Mouse (Mus musculus) T-cell, adult 2 months (primary cell): Measurements from ENCODE around the gene Pef1.

Experiments used
- DNase-seq: peaks from one replicate; pipeline ENCODE4 v3.0.0; 2022; ENCODE audit warnings: low spot score

The Pef1 gene

DNA sequence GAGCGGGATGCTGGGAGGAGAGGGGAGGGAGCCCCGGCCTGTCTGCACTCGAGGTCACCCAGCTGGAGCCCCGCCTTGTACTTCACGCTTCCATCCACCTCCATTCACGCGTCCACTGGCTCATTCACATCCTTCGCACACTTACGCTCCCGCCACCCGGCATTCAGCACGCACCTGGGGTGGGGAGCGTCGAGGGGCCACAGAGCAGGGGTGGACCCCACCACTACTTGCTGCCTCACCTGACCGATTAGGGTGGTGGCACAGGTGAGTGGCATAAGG lies 36.8 kb downstream of the Pef1 start, which contains the start of gene Hcrtr1:
TSS of gene Hcrtr1 (minus strand) at position 146 of the 279 bp plus-strand sequence.
- DNase-seq, result no peak

DNA sequence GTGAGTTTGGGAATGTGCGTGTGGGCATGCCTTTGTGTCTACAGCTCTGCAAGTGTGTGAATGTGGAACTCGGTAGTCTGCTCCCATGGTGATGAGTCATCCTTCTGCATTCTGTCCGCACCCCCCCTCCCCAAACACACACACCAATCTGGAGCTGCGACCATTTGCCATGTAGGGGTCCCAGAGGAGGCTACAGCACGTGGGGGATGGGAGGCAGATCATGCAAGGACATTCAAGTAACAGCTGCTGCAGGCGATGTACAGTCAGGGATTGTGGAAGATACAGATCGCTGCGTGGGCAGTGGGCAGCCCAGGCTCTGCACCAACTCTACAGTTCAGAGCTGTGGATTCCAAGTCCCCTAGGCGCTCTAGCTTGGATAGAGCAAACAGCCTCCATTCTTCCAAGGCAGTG lies 38.6 kb downstream of the Pef1 start:
- no peak for DNase-seq

DNA sequence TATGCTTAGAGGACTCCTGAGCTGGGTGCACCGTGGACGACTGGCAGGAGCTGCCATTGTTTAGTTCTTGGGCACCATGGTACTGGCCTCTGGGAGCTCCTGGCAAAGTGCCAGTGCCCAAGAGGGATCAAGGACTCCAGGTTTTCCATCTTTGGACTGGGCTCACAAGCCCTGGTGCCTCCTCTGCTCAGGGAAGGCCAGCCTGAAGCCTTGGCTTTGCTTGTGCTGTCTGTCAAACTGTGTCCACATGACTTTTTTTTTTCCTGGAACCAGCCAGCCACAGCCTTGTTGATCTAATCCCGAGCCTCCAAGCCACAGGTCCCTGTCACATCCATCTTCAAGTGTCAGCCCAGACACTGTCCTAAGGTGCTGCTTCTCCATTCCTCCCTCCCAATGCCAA lies 39.4 kb downstream of the Pef1 start:
- no peak for DNase-seq

DNA sequence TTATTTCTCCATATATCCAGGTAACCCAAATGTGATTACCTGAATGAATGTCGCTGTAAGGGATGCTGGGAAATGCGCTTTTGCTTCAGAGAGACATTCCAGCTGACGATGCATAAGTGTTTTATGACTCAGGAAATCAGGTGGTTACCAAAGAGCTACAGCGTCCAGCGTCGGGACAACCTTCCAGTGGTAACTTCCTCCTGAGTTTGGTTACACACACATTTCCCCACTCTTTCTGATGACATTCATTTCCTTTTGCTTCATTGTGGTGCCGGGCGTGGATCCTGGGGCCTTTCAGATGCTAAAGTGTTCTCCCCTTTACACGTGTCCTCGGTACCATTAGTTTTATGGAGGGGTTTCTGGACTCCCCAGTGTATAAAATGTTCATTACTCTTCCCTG lies 46.0 kb downstream of the Pef1 start:
- no peak for DNase-seq

DNA sequence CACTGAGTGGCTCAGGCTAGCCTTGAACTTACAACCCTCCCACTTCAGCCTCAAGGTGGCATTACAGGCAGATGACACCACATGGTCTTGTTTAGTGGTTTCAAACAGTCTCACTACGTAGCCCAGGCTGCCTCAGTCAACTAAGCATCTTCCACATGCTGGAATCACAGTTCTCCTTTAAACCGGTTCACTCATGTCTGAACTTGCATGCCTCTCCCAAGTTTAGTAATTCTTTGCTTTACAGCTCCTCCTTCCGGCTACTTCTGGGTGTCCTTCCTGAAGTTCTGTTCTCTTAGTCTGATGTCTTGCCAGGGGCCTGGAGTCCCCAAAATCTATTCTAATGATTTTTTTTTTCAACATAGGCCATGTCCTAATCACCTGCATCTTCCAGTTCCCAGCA lies 51.9 kb downstream of the Pef1 start:
- no peak for DNase-seq

DNA sequence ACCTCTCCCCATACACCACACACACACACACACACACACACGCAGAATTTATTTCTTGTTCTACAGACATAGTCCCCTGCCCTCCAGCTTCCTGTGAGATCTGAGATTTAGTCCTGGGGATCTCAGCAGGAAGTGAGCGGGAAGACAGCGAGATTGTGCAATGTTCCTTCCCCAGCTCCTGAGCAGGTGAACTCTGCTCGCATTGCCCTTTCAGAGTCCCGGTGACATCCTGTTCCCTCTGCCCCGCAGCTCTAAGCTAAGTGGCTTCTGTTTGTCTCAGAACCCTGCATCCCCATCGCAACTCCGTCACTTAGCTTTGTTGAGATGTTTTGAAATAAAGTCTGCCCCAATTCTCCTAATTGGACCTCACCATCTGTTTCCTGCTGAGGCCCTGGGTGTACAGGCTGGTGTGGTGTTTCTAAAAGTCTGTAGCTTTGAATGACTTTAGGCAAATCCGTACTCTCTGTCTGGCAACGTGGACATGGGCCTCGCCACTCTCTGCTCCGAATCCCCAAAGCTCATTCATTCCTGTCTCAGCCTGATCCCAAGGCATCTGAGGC lies 54.5 kb downstream of the Pef1 start:
- no peak for DNase-seq

DNA sequence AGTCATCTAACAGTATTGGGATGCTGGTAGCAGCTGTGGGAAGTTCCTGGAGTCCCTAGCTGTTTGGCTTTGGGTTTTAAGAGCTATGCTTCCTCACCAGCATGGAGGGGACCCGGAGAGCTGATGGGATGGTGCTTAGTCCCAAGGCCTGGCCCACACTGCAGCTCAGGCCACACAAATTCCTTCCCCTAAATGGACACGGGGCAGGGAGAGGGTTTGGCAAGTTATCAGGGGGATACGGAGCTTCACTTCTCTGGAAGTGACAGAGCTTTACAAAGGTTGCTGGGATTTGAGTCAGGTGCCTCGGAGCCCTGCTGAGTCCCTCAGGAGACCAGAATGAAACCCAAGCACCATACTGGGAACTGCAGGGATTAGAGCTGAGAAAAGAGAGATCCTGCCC lies 59.0 kb downstream of the Pef1 start:
- no peak for DNase-seq

DNA sequence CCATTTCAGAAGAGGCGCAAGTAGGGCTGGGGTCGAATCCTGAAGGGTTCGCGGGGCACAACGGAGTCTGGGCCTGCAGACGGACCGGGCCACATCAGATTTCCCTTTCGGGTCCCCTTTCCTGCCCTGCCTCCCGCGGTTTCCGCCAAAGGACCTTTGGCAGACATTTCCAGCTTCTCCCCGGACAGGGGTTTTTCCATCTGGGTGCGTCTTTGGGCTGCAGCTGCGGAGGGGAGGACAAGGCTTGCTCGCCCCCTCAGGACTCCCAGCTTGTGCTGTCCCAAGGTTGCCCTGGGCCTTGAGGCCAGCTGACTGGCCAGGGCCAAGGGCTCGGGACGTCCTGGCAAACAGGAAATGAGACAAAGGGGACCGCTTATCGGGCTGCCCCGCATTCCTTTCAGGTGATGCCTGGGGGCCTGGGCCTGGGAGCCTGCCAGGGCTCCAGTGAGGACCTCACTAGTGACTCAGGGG lies 61.1 kb downstream of the Pef1 start:
- no peak for DNase-seq

DNA sequence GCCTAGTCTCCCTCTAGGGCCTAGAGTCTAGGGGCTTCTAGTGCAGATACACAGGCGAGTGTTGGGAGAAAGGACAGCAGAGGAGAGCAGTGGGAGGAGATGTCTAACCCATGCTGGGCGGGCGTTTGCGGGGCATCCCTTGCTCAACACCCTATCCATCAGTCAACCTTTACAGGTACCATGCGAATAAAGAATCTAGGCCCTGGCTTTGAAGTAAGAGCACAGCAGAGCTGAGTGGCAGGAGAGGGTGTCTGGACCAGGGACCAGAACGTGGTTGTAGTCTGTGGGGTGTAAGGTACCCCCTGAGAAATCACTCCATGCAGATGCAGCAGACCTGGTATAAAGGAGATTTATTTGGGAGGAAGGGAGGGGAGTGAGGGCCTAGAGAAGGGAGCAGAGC lies 61.8 kb downstream of the Pef1 start:
- no peak for DNase-seq

DNA sequence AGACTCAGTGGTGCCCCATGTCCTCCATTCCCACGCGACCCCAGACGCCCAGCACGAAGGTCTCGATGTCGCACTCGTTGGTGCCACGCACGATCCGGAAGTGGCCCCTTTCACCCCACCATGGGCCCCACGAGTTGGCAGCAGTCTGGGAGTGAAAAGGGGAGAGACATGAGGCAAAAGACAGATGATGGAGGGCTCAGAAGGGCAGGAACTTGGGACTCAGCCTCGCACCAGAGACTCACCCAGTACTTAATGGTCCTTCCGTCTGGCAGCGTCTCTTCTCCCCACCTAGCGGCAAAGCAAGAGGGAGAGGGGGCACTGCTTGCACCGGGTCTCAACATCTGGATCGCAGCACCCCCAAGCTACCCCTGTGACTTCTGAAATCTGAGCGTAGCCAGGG lies 63.7 kb downstream of the Pef1 start:
- no peak for DNase-seq

DNA sequence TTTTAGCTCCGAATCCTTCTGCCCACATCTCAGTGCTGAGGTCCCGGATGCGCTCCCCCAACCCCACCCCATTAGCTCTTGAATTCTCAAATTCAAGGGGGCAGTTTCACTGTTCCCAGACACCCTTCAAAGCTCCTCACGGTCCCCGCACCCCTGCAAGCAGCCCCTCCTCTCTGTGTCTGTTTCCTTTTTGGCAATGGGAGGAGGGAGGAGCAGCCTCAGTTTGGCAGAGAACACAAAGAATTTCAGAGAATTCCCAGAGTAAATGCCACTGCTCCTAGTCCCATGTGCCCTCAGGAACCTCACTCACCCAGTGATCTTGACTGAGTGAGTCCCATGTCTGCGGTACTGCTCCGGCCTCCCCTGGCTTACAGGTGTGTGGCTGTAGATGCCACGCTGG lies 64.2 kb downstream of the Pef1 start:
- DNase-seq, result no peak

DNA sequence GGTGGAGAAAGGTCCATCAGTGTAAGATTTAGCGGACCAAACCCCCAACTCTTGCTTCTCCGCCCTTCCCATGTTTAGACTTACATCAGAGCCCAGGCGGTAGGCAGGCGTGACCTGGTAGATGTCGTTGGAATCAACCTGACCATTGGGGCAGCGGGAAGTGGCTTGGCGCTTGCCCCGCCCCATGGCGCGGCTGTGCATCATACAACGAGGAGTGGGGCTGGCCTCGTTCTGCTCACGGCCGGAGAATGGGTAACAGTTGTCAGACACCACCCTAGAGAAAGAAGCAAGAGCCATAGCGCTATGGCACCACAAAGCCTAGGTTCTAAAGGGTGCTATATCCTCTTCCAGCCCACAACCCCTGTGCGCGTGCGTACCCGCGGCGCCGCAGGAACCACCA lies 65.0 kb downstream of the Pef1 start:
- no peak for DNase-seq

DNA sequence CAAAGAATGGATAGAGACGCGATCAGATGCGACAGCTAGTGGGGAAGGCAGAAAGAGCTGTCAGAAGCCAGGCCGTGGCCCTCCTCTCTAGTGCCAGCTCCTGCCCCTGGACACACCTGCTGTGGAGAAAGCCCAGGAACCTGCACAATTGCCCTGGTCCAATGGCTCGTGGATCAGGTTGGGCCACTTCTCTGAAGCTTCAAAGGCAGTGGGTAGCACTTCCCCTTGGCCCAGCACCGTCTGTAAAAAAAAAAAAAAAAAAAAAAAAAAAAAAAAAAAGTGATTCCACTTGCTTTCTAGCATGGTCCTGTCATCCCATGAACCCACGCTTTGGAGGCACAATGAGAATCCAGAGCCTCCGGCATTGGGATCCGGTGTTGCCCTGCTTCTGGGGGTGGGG lies 65.5 kb downstream of the Pef1 start:
- no peak for DNase-seq

DNA sequence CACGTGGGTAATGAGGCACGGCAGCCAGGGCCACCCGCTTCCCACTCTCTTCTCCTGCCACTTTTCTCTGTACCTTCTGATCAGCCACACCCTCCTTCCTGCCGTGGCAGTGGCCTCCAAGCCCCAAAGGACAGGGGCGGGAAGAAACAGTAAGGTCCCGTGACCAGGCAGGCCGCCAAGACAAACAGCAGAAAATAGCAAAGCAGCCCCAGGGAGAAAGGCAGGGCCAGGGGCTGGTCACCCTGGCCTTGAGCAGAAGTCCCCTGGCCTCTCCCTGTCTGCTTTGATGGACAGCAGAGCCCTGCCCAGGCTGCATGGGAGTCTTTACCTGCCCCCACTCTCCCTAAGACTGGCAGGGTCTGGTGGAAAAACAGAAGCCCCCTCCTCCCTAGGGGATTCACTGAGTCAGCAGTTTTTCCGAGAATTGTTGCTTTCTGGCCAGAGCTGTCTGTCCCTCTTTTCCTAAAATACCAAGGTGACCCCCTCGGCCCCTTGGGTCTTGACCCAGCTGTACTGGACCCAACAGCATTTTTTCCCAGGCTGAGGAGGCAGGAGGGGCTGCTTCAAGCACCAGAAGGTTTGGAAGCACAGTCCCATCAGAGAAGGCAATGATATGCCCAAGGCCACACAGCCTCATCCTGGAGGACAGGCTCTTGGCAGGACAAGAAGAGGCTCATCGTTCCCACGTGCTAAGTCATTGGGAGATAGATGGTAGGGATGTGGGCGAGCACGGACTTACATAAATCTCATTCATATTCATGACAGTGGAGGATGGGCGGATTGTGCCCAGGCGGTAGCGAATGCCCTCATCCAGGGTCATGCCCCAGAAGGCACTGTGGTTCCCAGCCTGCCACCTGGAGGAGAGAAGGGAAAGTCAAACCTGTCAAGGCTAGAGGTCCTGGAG lies 66.2 kb downstream of the Pef1 start:
- no peak for DNase-seq

DNA sequence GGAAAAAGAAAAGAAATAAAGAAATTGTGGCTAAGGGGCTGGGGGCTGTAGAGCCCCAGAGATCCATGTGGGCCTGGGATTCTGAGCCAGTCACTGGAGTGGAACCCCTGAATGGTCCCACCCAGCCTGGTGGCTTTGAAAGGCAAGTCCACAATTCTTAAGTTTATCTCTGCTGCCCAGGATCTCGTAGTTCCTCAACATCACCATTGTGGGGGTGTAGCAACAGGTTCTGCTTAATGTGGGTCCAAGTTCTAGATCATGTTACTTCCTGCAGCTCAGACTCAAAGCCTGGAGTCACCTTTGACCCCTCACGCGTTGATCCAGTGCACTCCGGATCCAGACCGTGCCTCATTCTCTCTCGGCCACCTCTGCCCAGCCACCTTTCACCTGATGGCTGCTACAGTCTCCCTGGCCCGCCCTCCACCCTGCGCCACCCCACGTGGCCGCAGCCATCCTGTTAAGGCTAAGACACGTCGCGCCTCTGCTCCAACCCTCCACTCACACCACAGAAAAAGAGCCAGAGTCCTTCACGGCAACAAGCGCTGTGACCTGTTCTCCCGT lies 67.1 kb downstream of the Pef1 start:
- DNase-seq, result no peak

DNA sequence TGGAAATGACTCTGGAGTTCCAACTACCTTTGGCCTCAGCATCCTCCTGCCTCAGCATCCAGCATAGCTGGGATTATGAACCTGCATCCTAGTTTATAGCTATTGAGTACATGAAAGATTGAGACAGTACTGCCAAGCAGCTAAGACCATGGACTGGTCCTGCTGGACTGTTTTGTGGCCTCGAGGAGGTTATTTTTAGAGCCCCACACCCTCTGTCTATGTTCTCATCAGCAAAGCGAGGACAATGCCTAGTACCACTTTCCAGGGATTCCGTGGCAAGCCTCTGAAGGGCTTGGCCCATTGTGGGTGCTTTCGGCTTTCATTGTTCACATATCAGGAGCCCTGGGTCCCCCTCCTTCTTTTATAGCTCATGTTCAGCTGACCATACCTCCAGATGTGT lies 68.0 kb downstream of the Pef1 start:
- DNase-seq, result no peak

DNA sequence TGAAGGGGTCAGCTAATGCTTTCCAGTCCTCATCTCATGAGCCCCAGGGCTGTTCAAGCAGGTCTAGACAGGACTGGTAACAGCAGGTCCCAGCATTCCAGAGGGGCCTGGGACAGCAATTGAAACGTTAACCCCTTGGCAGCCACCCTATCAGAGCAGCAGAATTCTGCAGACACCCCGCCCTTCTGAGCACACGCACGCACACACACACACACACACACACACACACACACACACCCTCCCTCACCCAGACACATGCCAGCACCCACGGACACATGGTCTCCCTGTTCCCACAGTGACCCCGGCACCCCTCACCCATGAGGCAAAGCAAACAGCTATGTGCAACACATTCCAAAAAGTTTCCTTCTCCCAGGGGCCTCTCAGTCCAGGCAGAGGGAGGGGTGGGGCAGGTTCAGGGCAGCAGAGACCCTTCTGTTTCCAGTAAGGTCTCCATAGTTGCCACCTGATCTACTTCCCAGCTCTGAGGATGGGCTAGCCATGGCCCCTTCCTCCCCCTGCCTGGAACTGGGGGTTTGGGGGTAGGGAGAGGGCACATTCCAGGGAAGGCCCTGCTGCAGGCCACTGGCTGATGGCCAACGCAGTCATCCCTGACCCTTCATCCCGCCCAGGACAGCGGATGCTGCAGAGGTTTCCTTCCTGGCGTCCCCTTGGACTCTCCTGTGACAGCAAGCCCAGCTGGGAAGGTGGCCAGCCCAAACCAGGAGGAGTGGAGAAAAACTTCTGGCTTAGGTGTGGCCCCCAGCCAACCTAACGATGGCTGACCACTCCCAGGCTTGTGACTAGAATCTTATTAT lies 69.8 kb downstream of the Pef1 start:
- no peak for DNase-seq

DNA sequence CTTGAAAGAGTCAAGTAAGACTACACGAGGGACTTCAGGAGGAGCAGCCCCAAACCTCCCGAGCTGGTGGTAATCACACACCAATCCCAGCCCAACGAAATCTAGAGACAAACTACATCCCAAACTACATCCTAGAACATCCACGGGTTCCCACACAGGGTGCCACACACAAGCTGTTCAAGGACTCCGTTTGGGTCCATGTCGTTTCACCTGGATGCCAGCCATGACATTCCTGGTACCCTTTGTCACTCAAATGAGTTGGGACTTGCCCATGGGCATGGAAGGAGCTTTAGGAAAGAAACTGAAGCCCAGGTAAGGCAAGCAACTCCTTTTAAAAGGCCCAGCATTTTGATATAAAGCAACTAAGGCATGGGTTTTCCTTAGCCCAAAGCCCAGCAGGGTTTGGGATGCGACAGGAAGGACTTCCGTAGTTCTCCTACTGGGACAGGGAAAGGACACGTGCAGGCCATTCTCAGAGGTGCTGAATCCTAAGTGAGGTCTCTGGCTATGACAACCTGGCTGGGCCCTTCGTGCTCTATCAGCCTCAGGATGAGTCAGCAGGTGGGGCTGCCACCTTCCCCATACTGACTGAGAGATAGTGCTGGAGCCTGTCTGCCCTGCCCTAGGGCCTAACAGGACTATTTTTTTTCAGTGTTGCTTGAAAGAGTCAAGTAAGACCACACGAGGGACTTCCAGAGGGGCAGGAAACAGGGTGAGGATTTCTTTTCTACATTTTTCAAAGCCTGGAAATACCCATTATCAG lies 70.9 kb downstream of the Pef1 start:
- no peak for DNase-seq

DNA sequence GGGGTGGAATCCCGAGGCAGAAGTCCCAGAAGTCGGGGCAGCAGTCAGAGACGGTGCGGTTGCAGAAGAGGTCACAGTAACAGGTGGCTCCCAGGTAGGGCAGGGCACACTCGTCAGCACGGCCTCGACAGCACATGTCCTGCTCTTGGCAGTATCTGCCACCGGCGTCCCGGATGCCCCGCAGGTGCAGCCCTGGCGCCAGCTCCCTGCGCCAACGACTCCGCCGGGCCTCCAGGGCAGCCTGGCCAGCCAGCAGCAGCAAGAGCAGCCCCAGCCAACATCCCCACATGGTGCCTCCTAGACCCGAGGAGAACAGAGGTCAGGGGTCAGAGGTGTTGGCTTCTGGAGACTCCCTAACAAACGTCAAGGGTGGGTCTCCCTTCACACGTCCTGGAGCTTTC lies 71.6 kb downstream of the Pef1 start:
- DNase-seq, result no peak

DNA sequence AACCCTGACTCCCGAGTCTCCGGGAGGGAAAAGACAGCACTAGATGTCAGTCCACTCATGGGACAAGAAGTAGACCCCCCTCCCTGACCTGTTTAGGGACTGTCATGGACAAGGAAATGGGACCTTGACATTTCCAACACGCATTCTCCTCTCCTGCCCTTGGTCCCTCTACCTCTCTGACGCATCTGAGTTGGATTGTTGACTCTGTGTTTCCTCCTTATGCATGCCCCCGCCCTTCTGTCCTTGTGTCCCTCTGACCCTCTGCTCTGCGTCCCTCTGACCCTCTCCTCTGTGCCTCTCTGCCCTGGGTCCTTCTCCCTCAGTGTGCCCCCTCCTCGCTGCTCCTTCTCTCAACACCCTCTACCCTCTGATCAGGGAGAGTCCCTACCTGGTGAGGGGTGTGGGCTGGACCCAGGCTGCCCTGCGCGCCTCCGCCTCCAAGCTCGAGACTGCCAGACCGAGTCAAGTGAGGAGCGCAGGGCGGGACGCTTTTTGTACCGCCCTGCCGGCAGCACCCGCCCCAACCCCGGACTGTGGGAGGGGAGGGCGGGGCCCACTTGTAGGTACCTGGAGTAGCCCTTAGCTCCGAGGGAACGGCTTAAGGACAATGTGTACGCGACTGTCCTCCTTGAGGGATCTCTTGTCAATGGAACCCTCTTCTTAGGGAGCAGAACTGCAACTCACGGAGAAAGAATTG lies 72.1 kb downstream of the Pef1 start:
- no peak for DNase-seq

DNA sequence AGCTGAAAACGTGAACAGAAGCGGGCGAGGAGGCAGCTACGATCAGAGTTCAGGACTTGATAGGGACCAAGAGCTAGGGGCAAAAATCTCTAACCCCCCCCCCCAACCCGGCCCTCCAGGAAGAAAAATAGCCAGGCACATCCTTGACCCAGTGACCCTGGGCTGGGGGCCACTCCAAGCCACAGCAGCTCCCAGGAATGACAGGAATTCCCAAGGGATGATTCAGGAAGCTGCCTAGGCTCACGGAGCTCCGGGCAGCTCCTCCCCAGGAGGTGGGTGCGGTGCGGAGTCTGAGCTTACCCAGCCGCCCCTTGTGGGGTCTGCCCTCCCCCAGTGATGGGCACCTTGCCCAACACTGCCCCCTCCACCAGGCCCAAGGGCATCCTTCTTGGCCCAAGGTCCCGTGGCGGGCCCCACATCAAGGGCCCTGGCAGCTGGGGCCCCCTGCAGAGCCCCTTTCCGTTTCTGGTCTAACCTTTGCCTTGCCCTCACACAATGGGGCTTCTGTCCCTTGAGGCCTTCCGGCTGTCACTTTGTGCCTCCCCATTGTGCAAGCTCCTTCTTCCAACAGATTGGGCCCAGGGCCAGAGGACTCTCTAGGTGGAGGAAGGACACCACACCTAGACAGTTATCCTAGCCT lies 72.8 kb downstream of the Pef1 start, which contains the start of gene Tinagl1:
TSS of gene Tinagl1 (minus strand) at position 51 of the 640 bp plus-strand sequence.
- no peak for DNase-seq
